Mouse (Mus musculus): Measurements from ENCODE around the gene Ets2.
"Not testable (repeated sequence)": the region's sequence is repeated elsewhere in the genome, so short reads cannot be mapped to it uniquely, and the experiment has no call there.

Ets2 gene

DNA sequence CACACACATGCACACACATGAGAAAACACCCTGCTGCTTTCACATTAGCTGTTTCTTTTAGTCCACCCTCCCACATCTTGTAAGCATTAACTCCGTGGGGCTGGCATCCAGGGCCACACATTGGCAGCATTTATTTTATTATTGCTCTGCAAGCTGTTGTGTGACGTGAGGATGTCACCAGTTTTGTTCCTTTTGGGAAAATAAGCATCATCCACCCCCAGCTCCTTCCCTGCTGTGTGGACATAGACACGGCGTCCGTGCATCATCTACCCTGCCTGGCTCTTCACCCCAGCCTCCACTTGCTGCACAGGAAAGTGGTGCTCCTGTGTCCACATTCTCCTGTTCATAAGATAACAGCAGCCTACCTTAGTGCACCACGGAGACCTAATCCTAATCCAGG is 27.9 kb downstream of the Ets2 start:
- no peak for DNase-seq (ENCODE audit: extremely low read depth, low read depth)

GRCm38 (mm10) chr16:95734785-95735184 is 32.9 kb downstream of the Ets2 start:
- no peak for DNase-seq (ENCODE audit: extremely low read depth, low read depth)

GRCm38 (mm10) chr16:95736059-95736458 is 34.2 kb downstream of the Ets2 start:
- DNase-seq (ENCODE audit: extremely low read depth, low read depth) = no peak

- no peak for DNase-seq (ENCODE audit: extremely low read depth, low read depth)
Measured at GRCm38 (mm10) chr16:95736470-95736869, 34.6 kb downstream of the Ets2 start.

GRCm38 (mm10) chr16:95739522-95739921 is 37.6 kb downstream of the Ets2 start:
- DNase-seq (ENCODE audit: extremely low read depth, low read depth) = no peak

DNA sequence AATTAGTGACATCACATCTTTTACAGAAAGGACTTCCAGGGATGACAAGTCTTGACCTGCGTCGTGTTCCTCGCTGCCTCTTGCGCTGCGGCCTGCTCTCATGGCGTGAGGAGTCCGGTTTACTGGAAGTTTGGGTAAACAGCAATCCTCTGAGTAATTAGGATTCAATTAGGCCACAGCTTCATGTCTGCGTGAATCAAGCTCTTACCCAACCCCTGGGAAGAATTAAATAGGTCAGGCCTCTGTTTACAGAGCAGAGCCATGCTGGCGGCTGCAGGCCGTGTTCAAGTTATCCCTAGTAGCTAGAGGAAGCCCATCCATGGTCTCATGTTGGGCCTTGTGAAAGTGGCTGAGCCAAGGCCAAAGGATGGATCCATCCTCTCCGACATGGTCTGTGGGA is 39.5 kb downstream of the Ets2 start:
- DNase-seq (ENCODE audit: extremely low read depth, low read depth) = no peak

GRCm38 (mm10) chr16:95741915-95742739 is 40.3 kb downstream of the Ets2 start:
- no peak for DNase-seq (ENCODE audit: extremely low read depth, low read depth)

DNA sequence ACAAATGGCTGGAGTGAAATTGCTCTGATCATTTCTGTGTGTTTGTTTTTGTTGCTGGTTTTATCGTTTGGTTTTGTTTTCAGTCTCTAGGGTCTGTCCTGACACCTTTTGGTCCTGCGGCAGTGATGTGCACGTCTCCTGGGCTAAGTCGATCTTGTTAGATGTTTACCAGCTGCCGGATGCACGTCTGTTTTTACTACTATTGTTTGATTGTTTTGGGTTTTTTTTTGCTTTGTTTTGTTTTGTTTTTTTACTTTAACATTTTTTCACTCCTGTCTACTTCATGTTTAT is 40.8 kb downstream of the Ets2 start:
- DNase-seq (ENCODE audit: extremely low read depth, low read depth) = no peak

DNA sequence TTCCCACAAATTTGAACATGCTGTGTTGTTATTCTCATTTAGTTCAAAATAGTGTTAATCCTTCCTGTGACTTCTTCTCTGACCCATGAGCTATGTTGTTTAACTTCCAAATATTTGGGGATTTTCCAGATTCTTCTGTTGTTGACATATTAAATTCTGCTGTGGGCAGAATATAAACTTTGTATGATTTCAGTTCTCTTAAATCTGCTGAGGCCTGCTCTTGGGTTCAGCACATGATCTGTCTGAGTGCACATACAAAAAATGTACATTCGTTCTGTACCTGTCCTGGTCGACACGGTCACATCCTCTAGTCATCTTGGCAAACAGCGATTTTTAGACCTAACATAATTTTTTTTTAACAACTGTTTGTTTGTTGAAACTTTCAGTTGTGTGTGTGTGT is 41.2 kb downstream of the Ets2 start:
- no peak for DNase-seq (ENCODE audit: extremely low read depth, low read depth)

DNA sequence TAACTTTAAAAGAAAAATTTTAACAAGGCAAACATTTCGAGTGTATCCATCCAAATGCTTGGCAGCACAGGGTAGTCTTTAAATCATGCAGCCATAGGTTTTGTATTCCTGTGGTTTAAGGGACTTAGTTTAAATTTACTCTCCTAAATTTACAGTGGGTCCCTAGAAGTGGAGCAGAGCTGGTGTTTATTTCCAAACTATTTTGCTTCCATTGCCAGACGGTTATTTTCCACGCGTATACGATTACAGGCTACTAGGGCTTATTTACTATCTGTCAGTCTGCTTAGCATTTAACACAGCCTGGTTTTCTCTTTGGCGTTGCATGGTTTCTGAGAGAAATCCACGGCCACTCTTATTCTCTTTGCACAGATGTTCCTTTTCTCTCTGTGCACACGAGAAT is 42.9 kb downstream of the Ets2 start:
- no peak for DNase-seq (ENCODE audit: extremely low read depth, low read depth)

DNA sequence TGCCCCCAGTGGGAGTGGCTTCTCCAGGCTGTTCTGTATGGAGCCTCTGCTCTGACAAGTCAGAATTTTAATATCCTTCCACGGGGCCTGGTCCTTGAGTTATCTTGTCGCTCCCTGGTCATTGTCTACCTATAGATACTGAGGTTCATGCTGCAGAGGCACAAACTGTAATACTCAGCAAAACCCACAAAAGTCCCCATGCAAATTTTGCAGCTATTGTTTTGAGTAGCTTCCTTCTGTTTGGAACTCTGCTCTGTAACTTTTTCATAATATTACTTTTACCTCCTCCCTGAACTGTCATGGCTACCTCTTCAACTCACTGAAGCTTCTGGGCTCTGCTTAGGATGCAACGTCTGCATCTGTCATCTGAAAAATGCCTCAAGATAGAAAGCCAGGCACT is 43.8 kb downstream of the Ets2 start:
- no peak for DNase-seq (ENCODE audit: extremely low read depth, low read depth)

GRCm38 (mm10) chr16:95746565-95746964 is 44.7 kb downstream of the Ets2 start:
- no peak for DNase-seq (ENCODE audit: extremely low read depth, low read depth)

DNA sequence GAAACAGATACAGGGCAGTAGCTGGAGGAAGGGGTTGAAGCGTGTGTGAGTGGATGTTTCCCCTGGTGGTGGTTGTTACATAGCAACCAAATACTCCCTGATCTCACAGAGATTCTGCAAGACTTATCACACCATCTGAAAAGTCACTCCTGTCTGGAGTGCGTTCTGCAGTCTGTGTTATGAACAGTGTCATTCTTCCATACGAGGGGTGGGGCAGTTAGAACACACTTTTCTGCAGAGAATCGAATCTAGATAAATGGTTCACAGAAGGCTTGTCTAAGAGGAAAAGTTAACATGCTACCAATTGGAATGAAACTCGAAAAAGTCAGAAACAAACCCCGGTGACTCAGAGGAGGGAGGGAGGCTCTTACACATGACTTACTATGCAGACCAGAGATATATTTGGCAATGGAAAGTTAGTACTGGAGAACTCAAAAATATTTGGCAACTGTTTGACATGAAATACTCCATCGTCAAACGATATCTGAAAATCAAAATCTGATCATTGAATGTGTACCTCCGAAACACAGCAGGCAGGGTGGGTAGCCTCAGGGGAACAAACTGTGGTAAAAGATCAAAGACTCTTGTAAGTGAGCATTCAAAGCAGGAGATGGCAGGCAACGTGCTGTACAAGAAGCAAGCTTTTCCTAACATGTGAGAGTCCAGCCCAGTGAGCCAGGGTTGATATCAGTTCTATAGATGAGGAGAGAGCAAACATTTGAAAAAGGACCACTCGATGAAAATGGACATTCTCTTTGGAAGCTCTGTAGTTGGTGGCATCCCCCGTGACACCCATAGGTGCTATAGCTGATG is 47.6 kb downstream of the Ets2 start:
- no peak for DNase-seq (ENCODE audit: extremely low read depth, low read depth)

- no peak for DNase-seq (ENCODE audit: extremely low read depth, low read depth)
Measured at GRCm38 (mm10) chr16:95750211-95750629, 48.3 kb downstream of the Ets2 start.

- no peak for DNase-seq (ENCODE audit: extremely low read depth, low read depth)
Measured at GRCm38 (mm10) chr16:95752502-95752901, 50.6 kb downstream of the Ets2 start.

GRCm38 (mm10) chr16:95753295-95753694 is 51.4 kb downstream of the Ets2 start:
- no peak for DNase-seq (ENCODE audit: extremely low read depth, low read depth)

DNA sequence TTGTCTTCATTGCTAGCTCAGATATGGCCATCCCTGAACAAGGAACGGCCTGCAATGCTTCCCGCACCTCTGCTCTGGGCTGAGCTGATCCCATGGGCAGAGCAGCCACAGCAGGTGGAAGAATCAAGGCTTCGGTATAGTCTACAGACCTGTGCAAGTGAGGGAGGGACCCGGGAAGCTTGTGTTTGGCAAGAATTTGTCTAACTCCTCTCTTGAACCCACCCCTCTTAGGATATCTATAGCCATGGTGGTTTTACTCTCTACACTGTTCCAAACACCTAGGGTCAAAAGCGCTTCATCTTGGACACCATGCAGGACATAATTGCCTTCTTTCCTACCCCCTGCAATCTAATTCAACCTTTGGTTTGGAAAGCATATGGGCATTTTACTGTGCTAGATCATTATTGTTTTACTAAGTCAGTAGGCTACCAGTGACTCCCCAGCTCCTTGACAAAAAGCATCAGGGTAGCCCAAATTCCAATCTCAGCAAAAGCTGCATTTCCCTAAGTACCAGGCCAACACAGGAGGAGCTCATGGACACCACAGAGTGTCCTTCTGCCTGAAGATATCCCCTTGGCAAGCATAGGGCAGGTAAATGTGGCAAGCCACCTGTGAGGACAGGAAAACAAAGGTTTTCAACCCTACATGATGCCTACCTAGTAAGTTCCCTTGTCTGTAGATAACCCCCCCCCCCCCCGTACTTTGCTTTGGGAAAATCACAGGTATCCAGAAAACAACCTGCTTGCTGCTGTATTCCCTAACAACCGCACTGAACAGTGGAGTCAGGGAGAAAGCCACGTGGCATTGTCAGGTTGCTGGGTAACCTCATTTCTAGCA is 57.5 kb downstream of the Ets2 start:
- DNase-seq (ENCODE audit: extremely low read depth, low read depth) = no peak

DNA sequence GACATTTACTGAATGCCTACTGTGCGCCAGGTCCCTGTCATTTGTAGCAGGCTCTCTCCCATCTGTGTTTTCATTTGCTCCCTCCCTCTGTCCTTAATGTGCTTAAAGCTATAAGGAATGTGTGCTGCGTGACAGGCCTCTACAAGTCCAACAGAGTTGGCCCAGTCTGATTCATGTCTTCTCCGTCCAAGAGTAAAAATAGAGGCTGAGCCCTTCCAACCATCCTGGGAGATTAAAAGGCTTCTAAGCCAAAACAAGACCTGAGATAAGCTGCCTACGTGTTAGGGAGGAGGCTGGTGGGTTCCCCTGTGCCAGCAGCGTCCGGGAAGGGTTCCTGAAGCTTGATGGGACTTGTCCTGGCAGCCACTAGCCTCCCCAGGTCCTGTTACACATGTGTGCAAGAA is 58.1 kb downstream of the Ets2 start:
- DNase-seq (ENCODE audit: extremely low read depth, low read depth) = no peak

DNA sequence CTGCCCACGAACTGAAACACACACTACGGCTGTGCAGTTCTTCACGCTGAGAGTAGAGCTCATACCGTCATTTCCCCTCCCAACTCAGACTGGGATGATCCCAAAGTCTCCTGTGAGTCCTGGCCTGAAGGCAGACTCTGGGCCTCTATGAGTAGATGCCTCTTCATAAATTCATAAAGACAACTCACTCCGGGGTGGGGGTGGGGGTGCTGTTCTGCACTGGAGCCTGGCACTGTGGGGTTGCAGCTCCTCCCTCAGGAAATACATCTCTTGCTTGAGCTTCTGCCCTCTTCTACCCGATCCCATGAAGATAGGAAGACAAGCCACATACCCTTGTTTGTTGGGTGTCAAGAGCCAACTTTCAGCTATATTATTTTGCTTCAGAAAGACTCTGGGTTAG is 59.9 kb downstream of the Ets2 start:
- no peak for DNase-seq (ENCODE audit: extremely low read depth, low read depth)

GRCm38 (mm10) chr16:95763201-95763600 is 61.3 kb downstream of the Ets2 start:
- DNase-seq (ENCODE audit: extremely low read depth, low read depth) = no peak

DNA sequence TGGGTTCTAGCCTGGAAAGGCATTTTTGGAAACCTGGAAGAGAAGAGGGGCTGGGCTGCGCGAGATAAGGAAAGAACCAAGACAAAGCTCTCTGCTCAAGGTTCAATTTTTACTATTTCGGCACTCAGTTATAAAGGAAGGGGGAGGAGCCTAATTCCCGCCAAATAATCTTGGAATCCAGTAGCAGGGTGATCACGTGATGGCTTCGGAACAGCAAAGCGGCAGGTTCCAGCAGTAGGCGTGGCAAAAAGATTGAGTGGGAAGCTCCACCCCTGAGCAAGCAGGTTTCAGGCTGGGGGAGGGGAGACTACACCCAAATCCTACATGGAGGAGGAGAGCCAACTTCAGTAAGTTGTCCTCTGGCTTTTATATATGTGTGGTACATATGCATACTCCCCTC is 62.2 kb downstream of the Ets2 start:
- not testable (repeated sequence) for DNase-seq (ENCODE audit: extremely low read depth, low read depth)

DNA sequence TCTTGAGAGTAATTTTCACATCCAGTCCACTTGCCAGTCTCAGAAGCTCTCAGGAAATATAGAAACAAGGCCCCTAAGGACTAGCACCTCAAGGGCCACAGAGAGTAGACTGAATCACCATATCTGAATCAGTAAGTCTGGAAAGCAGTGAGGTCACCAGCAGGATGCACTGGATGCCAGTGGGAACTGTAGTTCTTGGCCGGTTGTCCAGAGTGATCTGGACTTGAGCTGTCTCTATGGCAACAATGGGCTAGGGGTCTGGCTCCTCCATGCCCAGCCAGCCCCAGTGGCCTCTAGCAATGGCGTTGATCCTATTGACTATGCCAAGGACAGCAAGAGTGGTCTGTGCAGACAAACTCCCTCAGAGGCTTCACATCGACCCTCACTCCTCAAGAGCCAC is 64.3 kb downstream of the Ets2 start:
- no peak for DNase-seq (ENCODE audit: extremely low read depth, low read depth)
